Mouse (Mus musculus): ENCODE data around the gene Tspan17. TPM values are rescaled to one million over a fixed set of nuclear protein-coding genes. Genes with fewer than 3 reads are reported as not detected.

The Tspan17 gene
- polyA plus RNA-seq, 1 experiment from 2014 or later = 25.5 TPM

DNA sequence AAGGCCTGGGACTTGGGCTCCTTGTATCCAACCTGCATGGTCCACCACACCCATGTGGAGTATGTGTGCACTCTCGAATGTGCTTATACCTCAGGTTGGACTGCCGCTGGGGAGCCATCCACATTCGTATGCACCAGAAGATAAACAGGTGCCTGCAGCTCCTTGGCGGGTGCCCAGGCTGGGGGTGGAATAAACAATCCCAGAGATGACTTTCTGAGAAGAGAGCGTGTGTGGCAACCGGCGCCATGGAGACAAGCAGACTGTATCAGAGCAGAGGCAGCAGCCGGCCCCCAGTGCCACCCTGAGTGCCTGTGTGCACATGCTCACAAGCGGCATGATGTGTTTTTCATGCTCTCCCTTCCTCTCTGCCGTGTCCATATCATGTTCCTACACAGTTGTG is 36.5 kb upstream of the Tspan17 start:
- H3K4me1 ChIP-seq (ENCODE audit: control insufficient read depth, insufficient read depth, low read length) = peaks cover 37% of the 10 kb centered on the region
- H3K27ac ChIP-seq (replicated peaks; ENCODE audit: low read depth, low read length) = no peak overlapping the region
- no peak overlapping the region for H3K4me3 ChIP-seq (replicated peaks; ENCODE audit: low read depth, low read length)
- ATAC-seq (ENCODE audit: low FRiP score, low TSS enrichment) (no peak), DNase-seq (no peak)
- no peak overlapping the region for H3K9ac ChIP-seq (replicated peaks; ENCODE audit: low read length)
- H3K9me3 ChIP-seq (ENCODE audit: control insufficient read depth, low read length) = no peaks in the 10 kb centered on the region
- no peak overlapping the region for H3K4me2 ChIP-seq (ENCODE audit: low read length)
- 0 out of 2 replicates have a peak, but pooled peaks cover 8% of the 10 kb centered on the region for H3K27me3 ChIP-seq (ENCODE audit: control insufficient read depth, insufficient read depth, low read length)
- no peaks in the 10 kb centered on the region for H3K36me3 ChIP-seq (ENCODE audit: control insufficient read depth, insufficient read depth, low read length)
- WGBS = 64% methylated on average over 10 of the region's 10 CpGs

DNA sequence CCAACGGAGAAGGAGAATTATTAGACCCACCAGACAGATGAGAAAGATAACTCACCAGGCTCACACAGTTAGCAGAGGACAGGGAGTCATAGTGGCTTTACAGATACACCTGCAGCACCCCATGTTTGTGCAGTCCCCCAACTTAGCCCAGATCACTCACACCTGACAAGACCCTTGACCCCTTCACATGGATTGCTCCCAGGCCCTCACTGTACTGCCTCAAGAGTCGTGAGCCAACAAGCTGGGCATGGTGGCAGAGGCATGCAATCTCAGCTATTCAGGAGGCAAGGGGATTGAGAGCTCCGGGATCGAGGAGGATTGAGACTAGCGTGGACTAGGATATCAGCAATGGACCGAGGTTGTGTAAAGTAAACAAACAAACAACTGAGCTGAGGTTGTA is 35.4 kb upstream of the Tspan17 start:
- Histone ChIP-seq H3K27me3 (ENCODE audit: control insufficient read depth, insufficient read depth, low read length) (0 out of 2 replicates have a peak, but pooled peaks cover 8% of the 10 kb centered on the region), H3K9me3 (ENCODE audit: control insufficient read depth, low read length) (no peaks in the 10 kb centered on the region), H3K27ac (replicated peaks; ENCODE audit: low read depth, low read length) (no peak overlapping the region), H3K36me3 (ENCODE audit: control insufficient read depth, insufficient read depth, low read length) (no peaks in the 10 kb centered on the region), H3K4me3 (replicated peaks; ENCODE audit: low read depth, low read length) (no peak overlapping the region), H3K9ac (replicated peaks; ENCODE audit: low read length) (no peak overlapping the region), H3K4me2 (ENCODE audit: low read length) (no peak overlapping the region), H3K4me1 (ENCODE audit: control insufficient read depth, insufficient read depth, low read length) (peaks cover 33% of the 10 kb centered on the region)
- WGBS = 67% methylated on average over 6 of the region's 6 CpGs
- ATAC-seq (ENCODE audit: low FRiP score, low TSS enrichment) (no peak), DNase-seq (no peak)

DNA sequence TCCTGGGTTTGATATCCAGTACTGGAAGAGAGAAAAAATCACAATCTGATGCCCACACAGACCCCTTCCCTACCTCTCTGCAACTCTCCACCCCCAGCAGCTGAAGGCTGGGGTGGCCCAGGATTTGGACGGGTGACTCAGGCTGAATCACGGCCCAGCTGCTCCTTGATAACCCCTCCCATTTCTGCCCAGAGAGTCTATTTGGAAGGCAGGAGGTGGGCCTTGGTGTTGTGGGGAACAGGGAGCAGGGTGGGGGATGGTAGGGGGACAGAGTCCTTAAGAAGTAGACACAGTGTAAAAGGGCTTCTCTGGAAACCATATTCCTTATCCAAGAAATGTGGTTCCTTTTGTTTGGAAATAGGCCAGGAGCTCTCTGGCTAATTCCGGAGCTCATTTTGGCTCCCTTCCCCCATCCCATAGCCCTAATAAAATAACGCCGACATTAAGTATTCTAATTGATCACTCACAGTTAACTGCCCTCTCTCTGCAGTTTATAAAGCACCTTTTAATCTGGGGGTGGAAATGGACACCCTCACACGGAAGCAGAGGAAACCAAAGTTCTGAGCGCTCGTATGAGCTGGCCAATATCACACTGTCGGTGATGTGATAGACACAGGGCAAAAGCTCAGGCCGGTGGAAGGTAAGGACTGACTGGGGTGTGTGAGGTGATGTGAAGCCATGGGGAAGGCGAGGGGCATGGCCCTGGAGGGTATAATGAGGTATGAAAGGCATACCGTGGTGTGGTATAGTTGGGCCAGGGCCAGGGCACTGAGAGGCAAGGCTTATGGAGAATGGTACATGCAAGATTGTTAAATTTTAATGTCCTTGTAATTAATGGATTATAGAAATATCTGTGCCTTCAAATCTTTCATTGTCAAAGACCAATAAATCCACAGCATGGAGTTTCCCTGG is 34.8 kb upstream of the Tspan17 start:
- Histone ChIP-seq H3K27ac (replicated peaks; ENCODE audit: low read depth, low read length) (no peak overlapping the region), H3K4me2 (ENCODE audit: low read length) (no peak overlapping the region), H3K4me3 (replicated peaks; ENCODE audit: low read depth, low read length) (no peak overlapping the region), H3K9ac (replicated peaks; ENCODE audit: low read length) (no peak overlapping the region), H3K36me3 (ENCODE audit: control insufficient read depth, insufficient read depth, low read length) (no peaks in the 10 kb centered on the region), H3K9me3 (ENCODE audit: control insufficient read depth, low read length) (no peaks in the 10 kb centered on the region), H3K4me1 (ENCODE audit: control insufficient read depth, insufficient read depth, low read length) (peaks cover 40% of the 10 kb centered on the region), H3K27me3 (ENCODE audit: control insufficient read depth, insufficient read depth, low read length) (0 out of 2 replicates have a peak, but pooled peaks cover 8% of the 10 kb centered on the region)
- DNase-seq (no peak), ATAC-seq (ENCODE audit: low FRiP score, low TSS enrichment) (no peak)
- WGBS = 41% methylated on average over 12 of the region's 12 CpGs

DNA sequence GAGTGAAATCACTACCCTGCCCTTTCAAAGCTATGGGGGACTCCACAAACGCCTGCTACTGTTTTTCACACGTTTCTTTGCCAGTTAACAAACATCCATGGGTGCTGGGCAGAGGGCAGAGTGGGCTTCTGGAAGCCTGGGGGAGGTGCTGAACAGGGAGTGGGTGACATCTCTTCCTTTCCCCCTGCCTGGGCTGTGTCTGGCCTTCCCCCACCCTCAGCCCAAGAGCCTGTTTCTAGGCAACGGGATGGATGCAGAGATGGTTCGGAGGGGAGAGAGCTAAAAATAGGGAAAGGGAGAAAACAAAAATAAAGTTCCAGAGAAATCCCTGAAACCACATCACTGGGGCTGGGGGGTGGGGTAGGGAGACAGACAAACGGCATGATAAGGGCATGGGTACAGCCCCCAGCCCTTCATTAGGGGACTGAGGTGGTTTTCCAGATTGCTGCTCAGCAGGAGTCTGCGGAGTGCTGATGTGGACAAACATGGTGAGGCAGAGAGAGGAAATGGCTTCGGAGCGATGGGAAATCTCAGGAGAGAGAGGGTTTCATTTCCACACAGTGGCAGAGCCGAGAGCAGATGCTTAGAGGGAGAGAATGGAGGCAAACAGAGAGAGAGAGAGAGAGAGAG is 33.9 kb upstream of the Tspan17 start:
- no peak for ATAC-seq (ENCODE audit: low FRiP score, low TSS enrichment)
- Histone ChIP-seq H3K9me3 (ENCODE audit: control insufficient read depth, low read length) (no peaks in the 10 kb centered on the region), H3K4me1 (ENCODE audit: control insufficient read depth, insufficient read depth, low read length) (peaks cover 41% of the 10 kb centered on the region), H3K4me2 (ENCODE audit: low read length) (peak overlapping the region; percentile 18; the same call in 1 of the 2 replicates), H3K9ac (replicated peaks; ENCODE audit: low read length) (peak overlapping the region; percentile 24), H3K36me3 (ENCODE audit: control insufficient read depth, insufficient read depth, low read length) (no peaks in the 10 kb centered on the region), H3K27ac (replicated peaks; ENCODE audit: low read depth, low read length) (peak overlapping the region; percentile 61), H3K4me3 (replicated peaks; ENCODE audit: low read depth, low read length) (no peak overlapping the region), H3K27me3 (ENCODE audit: control insufficient read depth, insufficient read depth, low read length) (0 out of 2 replicates have a peak, but pooled peaks cover 10% of the 10 kb centered on the region)
- WGBS = 15% methylated on average over 9 of the region's 9 CpGs
- peak; percentile 32 for DNase-seq

DNA sequence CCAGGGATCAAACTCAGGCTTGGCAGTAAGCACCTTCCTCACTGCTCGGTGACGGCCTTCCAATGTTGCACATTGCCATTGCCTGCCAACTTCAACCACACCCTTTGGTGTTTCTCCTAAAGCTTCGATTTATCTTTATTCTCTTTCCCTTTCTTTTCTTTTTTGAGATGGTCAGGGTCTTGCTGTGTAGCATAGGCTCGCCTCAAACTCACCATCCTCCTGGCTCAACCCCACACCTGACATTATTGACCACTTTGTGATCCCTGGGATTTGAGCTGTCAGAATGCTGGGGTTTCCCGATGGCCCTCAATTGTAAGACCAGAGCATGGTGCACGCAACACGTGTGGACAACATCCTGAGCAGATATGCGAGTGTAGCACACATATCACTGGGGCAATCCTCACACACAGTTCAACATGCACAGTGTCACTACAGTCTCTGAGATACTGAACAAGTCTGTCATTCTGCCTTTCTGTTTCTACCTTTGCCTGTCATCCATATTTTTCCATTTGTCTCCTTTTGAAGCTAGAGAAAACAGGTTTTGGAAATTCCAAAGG is 32.9 kb upstream of the Tspan17 start:
- WGBS = 91% methylated on average over 8 of the region's 8 CpGs
- Histone ChIP-seq H3K4me2 (ENCODE audit: low read length) (no peak overlapping the region), H3K4me3 (replicated peaks; ENCODE audit: low read depth, low read length) (no peak overlapping the region), H3K4me1 (ENCODE audit: control insufficient read depth, insufficient read depth, low read length) (peaks cover 41% of the 10 kb centered on the region), H3K9me3 (ENCODE audit: control insufficient read depth, low read length) (no peaks in the 10 kb centered on the region), H3K9ac (replicated peaks; ENCODE audit: low read length) (no peak overlapping the region), H3K36me3 (ENCODE audit: control insufficient read depth, insufficient read depth, low read length) (no peaks in the 10 kb centered on the region), H3K27ac (replicated peaks; ENCODE audit: low read depth, low read length) (no peak overlapping the region), H3K27me3 (ENCODE audit: control insufficient read depth, insufficient read depth, low read length) (0 out of 2 replicates have a peak, but pooled peaks cover 11% of the 10 kb centered on the region)
- DNase-seq (no peak), ATAC-seq (ENCODE audit: low FRiP score, low TSS enrichment) (no peak)

DNA sequence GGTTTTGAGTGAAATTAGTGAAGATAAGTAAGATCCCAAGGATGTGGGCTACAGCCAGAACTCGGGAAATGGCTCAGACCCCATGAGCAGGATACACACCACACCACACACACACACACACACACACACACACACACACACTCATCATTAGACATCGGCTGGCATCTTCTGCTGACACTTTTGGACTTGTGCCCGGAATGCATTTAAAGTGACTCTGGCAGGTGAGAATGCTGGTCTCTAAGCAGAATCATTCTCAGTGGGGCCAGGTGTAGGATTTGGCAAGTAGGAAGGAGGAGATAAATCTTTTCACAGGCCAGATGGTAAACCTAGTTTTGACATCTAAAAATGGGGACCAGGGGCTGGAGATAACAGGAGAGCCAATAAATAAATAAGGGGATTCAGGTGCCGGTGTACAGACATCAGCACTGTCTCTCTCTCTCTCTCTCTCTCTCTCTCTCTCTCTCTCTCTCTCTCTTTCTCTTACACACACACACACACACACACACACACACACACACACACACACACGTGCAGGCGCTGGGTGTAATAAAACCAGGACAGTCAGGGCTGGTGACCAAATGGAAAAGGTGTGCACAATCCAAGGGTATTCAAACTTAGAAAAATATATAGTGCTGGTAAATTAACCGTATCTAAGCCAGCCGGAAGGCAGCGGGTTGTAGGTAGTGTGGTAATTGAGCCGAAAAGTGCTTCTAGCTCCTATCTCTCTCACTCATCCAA is 31.9 kb upstream of the Tspan17 start:
- DNase-seq = peak; percentile 39
- H3K4me2 ChIP-seq (ENCODE audit: low read length) = peak overlapping the region; percentile 96
- H3K9ac ChIP-seq (replicated peaks; ENCODE audit: low read length) = peak overlapping the region; percentile 54
- H3K36me3 ChIP-seq (ENCODE audit: control insufficient read depth, insufficient read depth, low read length) = no peaks in the 10 kb centered on the region
- peak overlapping the region; percentile 43 for H3K4me3 ChIP-seq (replicated peaks; ENCODE audit: low read depth, low read length)
- peaks cover 41% of the 10 kb centered on the region for H3K4me1 ChIP-seq (ENCODE audit: control insufficient read depth, insufficient read depth, low read length)
- WGBS = 32% methylated on average over 10 of the region's 10 CpGs
- no peaks in the 10 kb centered on the region for H3K9me3 ChIP-seq (ENCODE audit: control insufficient read depth, low read length)
- 0 out of 2 replicates have a peak, but pooled peaks cover 5% of the 10 kb centered on the region for H3K27me3 ChIP-seq (ENCODE audit: control insufficient read depth, insufficient read depth, low read length)
- H3K27ac ChIP-seq (replicated peaks; ENCODE audit: low read depth, low read length) = peak overlapping the region; percentile 94
- ATAC-seq (ENCODE audit: low FRiP score, low TSS enrichment) = no peak

DNA sequence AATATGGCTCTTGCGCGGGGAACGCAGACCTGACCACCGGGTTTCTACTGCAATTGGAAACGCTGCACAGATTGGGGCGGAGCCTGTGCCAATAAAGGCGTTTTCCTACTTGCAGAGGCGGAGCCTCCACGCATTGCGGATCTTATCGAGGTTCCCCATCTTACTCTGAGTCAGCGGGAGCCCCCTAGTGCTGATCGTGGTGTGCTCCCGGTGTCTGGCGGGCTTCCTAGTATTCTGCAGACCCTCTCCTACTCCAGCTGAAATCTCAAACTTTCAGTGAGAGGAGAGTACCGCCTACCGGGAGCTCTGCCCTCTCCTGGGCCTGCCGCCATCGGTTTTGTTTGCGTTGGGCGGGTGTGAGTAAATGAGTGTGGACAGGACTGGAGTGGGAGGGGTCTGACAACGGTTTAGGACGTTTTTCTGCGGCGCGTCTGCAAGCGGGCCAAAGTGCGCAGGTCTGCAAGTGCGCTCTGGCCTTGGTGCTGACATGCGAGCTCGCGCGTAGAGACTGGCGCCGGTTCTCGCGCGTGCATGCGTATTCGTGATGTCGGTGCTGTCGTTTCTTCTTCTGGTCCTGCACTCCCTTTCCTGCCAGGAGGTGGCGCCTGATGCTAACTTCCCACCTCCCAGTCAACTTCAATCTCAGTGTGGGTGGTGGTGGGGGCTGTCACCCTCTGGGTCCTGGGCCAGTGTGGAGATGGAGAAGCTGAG is 31.0 kb upstream of the Tspan17 start:
- under 1% methylated on average over 43 of the region's 43 CpGs for WGBS
- Histone ChIP-seq H3K36me3 (ENCODE audit: control insufficient read depth, insufficient read depth, low read length) (no peaks in the 10 kb centered on the region), H3K27ac (replicated peaks; ENCODE audit: low read depth, low read length) (peak overlapping the region; percentile 94), H3K4me2 (ENCODE audit: low read length) (peak overlapping the region; percentile 96), H3K27me3 (ENCODE audit: control insufficient read depth, insufficient read depth, low read length) (peaks cover 9% of the 10 kb centered on the region; the same call in 1 of the 2 replicates), H3K9ac (replicated peaks; ENCODE audit: low read length) (peak overlapping the region; percentile 63), H3K4me1 (ENCODE audit: control insufficient read depth, insufficient read depth, low read length) (peaks cover 38% of the 10 kb centered on the region), H3K4me3 (replicated peaks; ENCODE audit: low read depth, low read length) (peak overlapping the region; percentile 43), H3K9me3 (ENCODE audit: control insufficient read depth, low read length) (no peaks in the 10 kb centered on the region)
- ATAC-seq (ENCODE audit: low FRiP score, low TSS enrichment) = peak; percentile 81
- peak; percentile 96 for DNase-seq
